Mouse (Mus musculus) embryonic facial prominence, embryonic 15.5 days (tissue): ENCODE measurements around the gene Atoh1. TPM values are rescaled to one million over a fixed set of nuclear protein-coding genes. Genes with fewer than 3 reads are reported as not detected.

Experiments
- ATAC-seq: fragments of 200-750 bp; cut with Nextera tagmentation; 2 replicates; pipeline ENCODE4 v1.8.0; 2017; ENCODE audit warnings: low read depth, moderate TSS enrichment; ENCODE audit not compliant: insufficient number of reproducible peaks, low FRiP score, low TSS enrichment
- H3K27ac ChIP-seq: fragments of 300-500 bp; sonication (generic); replicated peaks from 2 replicates; pipeline ENCODE4 v1.5.1; 2015; ENCODE audit warnings: mild to moderate bottlenecking, inconsistent platforms
- H3K27me3 ChIP-seq: fragments of 300-500 bp; sonication (generic); 2 replicates; pipeline ENCODE4 v1.6.1; 2015; ENCODE audit warnings: inconsistent platforms
- H3K36me3 ChIP-seq: fragments of 300-500 bp; sonication (generic); 2 replicates; pipeline ENCODE4 v1.6.1; 2015; ENCODE audit warnings: mild to moderate bottlenecking, inconsistent platforms
- H3K4me1 ChIP-seq: fragments of 300-500 bp; sonication (generic); 2 replicates; pipeline ENCODE4 v1.6.1; 2015; ENCODE audit warnings: inconsistent platforms
- H3K4me2 ChIP-seq: fragments of 300-500 bp; sonication (generic); replicated peaks from 2 replicates; pipeline ENCODE4 v1.6.1; 2015; ENCODE audit warnings: mild to moderate bottlenecking, inconsistent platforms
- H3K4me3 ChIP-seq: fragments of 300-500 bp; sonication (generic); replicated peaks from 2 replicates; pipeline ENCODE4 v1.5.1; 2015; ENCODE audit warnings: mild to moderate bottlenecking, inconsistent platforms
- H3K9ac ChIP-seq: fragments of 300-500 bp; sonication (generic); 2 replicates; pipeline ENCODE4 v1.6.1; 2015; ENCODE audit warnings: inconsistent platforms
- H3K9me3 ChIP-seq: fragments of 300-500 bp; sonication (generic); replicated peaks from 2 replicates; pipeline ENCODE4 v1.6.1; 2016; ENCODE audit warnings: inconsistent platforms
- WGBS: fragments of 180-500 bp; shearing (Covaris S2); methylation state at CpG from one replicate; pipeline ENCODE4 v1.1.7; 2015; 5-methylcytosine and 5-hydroxymethylcytosine counted together
- polyA plus RNA-seq: library from polyadenylated mRNA; unstranded; fragments of >200 nt; fragmentation: Nextera tagmentation; extraction: Ambion mirVana; gene quantifications from 2 replicates; pipeline ENCODE4 v1.2.1, GENCODE M21; 2015

Gene Atoh1
- 5.6 and 7.1 TPM in 2 replicates for polyA plus RNA-seq

DNA sequence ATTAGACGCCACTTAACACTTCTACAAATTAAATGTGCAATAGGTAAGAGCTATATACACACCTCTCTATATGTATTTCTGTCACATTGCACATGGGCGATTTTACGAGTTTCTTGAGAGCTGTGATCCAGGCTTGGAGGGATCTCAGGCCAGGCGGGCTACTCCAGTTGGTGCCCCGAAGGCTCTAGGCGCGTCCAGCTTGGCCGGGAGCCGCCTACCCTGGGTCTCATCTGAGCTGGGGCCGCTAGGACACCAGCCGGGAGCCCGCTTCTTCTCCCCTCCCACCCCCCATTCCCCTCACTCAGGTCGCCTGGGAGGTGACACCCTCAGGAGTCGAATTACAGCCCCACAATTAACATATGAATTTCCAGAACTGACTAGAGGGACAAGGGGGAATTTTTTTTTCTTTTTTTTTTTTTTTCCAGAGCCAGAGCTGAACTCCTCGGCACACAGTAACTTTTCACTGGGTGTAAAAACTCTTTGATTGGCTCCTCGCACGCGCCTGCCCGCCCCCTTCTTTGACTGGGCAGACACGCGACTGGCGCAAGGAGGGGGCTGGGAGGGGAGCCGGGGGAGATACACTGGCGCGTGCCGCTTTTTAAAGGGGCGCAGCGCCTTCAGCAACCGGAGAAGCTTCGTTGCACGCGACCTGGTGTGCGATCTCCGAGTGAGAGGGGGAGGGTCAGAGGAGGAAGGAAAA is at the start of gene Atoh1:
Gene Atoh1, plus strand, starts transcription at position 627 of the 700 bp plus-strand sequence.
- no peaks in the 10 kb centered on the region for H3K9me3 ChIP-seq
- no peaks in the 10 kb centered on the region for H3K36me3 ChIP-seq
- under 1% methylated on average over 34 of the region's 34 CpGs for WGBS
- H3K9ac ChIP-seq: no peak within 1 kb of the TSS
- peak within 1 kb of the TSS; percentile 42 for H3K4me3 ChIP-seq
- no peak within 1 kb of the TSS for H3K27ac ChIP-seq
- peaks cover 66% of the 10 kb centered on the region for H3K27me3 ChIP-seq
- H3K4me2 ChIP-seq: peak within 1 kb of the TSS; percentile 80
- peaks cover 28% of the 10 kb centered on the region for H3K4me1 ChIP-seq
- ATAC-seq: no peak; the same call in none of the 2 replicates

- 0 out of 2 replicates have a peak, but pooled peaks cover 3% of the 10 kb centered on the region for H3K27me3 ChIP-seq
- H3K4me2 ChIP-seq: no peak overlapping the region
- H3K36me3 ChIP-seq: no peaks in the 10 kb centered on the region
- no peak overlapping the region for H3K9ac ChIP-seq
- H3K27ac ChIP-seq: no peak overlapping the region
- no peak overlapping the region for H3K4me3 ChIP-seq
- WGBS: 33% methylated on average over 9 of the region's 9 CpGs
- H3K4me1 ChIP-seq: peaks cover 5% of the 10 kb centered on the region; the same call in 1 of the 2 replicates
- H3K9me3 ChIP-seq: no peaks in the 10 kb centered on the region
- no peak for ATAC-seq
Measured at GRCm38 (mm10) chr6:64683974-64684373, 45.0 kb upstream of the Atoh1 start.

DNA sequence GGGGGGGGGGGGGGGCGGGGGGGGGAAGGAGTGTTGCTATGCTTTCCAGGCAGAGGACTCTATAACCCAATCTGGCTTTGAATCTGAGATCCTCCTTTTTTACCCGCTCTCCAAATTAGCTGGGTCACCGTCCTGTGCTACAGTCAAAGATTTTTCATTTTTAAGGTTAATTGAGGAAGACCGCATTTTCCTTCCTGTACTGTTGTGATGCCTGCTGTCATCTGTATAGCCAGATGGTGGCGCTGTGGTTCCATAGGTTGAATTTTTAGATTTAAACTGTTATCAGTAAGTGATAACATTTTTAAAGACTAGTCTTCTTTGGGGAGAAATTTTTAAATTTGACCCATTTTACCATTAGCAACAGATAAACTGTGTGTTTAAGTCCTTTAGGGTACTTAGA is 44.0 kb upstream of the Atoh1 start:
- 6% methylated on average over 5 of the region's 5 CpGs for WGBS
- ATAC-seq: no peak
- Histone ChIP-seq H3K27ac (no peak overlapping the region), H3K4me3 (no peak overlapping the region), H3K4me1 (peaks cover 5% of the 10 kb centered on the region; the same call in 1 of the 2 replicates), H3K27me3 (0 out of 2 replicates have a peak, but pooled peaks cover 3% of the 10 kb centered on the region), H3K9me3 (no peaks in the 10 kb centered on the region), H3K9ac (no peak overlapping the region), H3K4me2 (no peak overlapping the region), H3K36me3 (no peaks in the 10 kb centered on the region)

DNA sequence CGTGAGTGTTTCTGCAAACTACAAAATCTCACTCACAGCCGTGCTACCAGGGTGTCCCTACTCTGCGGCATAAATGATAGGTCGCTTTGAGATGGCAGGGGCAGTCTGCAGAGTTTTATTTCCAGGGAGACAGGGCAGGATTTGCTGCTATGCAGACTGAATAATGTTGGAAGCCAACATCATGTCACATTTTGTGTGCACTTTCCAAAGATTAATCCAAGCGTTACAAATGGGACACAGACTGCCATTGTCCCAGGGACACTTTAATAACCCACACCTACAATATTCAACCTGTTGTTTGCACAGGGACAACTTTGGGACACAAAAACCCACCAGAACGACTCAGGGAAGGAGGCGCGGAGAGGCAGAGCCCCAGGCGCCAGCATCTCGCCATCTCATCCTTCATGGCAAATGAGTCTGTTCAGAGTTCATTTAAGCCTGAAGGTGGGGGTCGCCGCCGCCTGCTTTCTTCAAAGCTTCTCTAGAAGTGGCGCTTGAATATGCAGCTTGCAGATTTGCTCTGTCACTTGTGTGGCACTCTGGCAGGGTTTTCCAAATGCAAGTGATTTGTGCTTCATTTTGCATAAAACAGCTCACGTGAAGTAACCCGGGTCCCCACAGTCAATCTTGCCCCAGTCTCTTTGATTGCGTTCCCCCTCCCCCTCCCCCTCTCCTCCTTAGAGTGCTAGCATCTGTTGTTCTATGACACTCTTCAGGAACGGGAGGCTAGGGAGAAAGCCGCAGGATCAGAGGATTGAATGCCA is 40.6 kb upstream of the Atoh1 start:
- Histone ChIP-seq H3K4me3 (no peak overlapping the region), H3K4me1 (peaks cover 5% of the 10 kb centered on the region; the same call in 1 of the 2 replicates), H3K4me2 (0 out of 2 replicates have a peak overlapping the region, but pooled peaks have one; percentile 10), H3K36me3 (no peaks in the 10 kb centered on the region), H3K9ac (no peak overlapping the region), H3K27ac (no peak overlapping the region), H3K27me3 (0 out of 2 replicates have a peak, but pooled peaks cover 3% of the 10 kb centered on the region), H3K9me3 (no peaks in the 10 kb centered on the region)
- no peak for ATAC-seq
- WGBS: 8% methylated on average over 19 of the region's 19 CpGs

- Histone ChIP-seq H3K4me3 (no peak overlapping the region), H3K4me1 (no peaks in the 10 kb centered on the region), H3K27me3 (no peaks in the 10 kb centered on the region), H3K9me3 (no peaks in the 10 kb centered on the region), H3K27ac (no peak overlapping the region), H3K4me2 (no peak overlapping the region), H3K36me3 (no peaks in the 10 kb centered on the region), H3K9ac (no peak overlapping the region)
- 48% methylated on average over 7 of the region's 7 CpGs for WGBS
- ATAC-seq: no peak
Measured at GRCm38 (mm10) chr6:64694688-64695087, 34.2 kb upstream of the Atoh1 start.

- Histone ChIP-seq H3K4me2 (no peak overlapping the region), H3K9ac (no peak overlapping the region), H3K27ac (no peak overlapping the region), H3K27me3 (no peaks in the 10 kb centered on the region), H3K4me1 (no peaks in the 10 kb centered on the region), H3K36me3 (no peaks in the 10 kb centered on the region), H3K4me3 (no peak overlapping the region), H3K9me3 (no peaks in the 10 kb centered on the region)
- 74% methylated on average over 2 of the region's 2 CpGs for WGBS
- no peak for ATAC-seq
Measured at GRCm38 (mm10) chr6:64703659-64704058, 25.3 kb upstream of the Atoh1 start.

DNA sequence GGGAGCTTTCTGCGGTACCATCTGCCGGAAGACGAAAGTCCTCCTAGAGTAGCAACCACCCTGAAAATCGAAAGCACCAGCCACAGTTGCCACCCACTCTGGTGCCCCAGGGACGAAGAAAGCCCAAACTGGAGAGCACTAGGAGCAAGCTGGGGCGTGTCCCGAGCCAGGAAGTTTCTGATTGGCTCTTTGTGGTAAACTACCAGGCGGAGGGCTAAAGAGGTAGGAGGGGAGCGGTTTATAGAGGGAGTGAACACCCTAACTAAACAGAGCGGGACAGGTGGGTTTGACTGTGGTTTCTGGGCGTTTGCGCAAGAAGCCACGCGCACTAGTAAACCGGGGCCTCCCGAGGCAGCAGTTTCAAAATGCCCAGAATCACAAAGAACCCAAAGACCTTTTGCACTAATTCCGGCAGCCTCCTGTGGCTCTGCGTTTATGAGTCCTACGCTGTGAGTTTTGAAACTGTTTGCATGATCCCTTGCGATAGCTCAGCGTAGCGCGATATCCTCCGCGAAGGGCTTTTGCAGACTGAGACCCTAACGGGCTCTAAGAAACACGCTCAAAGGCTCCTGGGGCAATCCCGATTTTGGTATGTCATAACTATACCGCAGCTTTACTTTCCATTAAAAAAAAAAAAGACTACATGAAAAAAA is 1.0 kb upstream of the Atoh1 start:
- Histone ChIP-seq H3K9ac (no peak overlapping the region), H3K27ac (no peak overlapping the region), H3K36me3 (no peaks in the 10 kb centered on the region), H3K4me1 (peaks cover 28% of the 10 kb centered on the region), H3K4me3 (peak overlapping the region; percentile 42), H3K27me3 (peaks cover 60% of the 10 kb centered on the region), H3K9me3 (no peaks in the 10 kb centered on the region), H3K4me2 (peak overlapping the region; percentile 80)
- WGBS: under 1% methylated on average over 29 of the region's 29 CpGs
- ATAC-seq: no peak

DNA sequence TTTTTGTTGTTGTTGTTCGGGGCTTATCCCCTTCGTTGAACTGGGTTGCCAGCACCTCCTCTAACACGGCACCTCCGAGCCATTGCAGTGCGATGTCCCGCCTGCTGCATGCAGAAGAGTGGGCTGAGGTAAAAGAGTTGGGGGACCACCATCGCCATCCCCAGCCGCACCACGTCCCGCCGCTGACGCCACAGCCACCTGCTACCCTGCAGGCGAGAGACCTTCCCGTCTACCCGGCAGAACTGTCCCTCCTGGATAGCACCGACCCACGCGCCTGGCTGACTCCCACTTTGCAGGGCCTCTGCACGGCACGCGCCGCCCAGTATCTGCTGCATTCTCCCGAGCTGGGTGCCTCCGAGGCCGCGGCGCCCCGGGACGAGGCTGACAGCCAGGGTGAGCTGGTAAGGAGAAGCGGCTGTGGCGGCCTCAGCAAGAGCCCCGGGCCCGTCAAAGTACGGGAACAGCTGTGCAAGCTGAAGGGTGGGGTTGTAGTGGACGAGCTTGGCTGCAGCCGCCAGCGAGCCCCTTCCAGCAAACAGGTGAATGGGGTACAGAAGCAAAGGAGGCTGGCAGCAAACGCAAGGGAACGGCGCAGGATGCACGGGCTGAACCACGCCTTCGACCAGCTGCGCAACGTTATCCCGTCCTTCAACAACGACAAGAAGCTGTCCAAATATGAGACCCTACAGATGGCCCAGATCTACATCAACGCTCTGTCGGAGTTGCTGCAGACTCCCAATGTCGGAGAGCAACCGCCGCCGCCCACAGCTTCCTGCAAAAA is 496 bp downstream of the Atoh1 start:
- no peaks in the 10 kb centered on the region for H3K9me3 ChIP-seq
- H3K9ac ChIP-seq: no peak overlapping the region
- peak overlapping the region; percentile 42 for H3K4me3 ChIP-seq
- no peak for ATAC-seq
- H3K4me1 ChIP-seq: peaks cover 34% of the 10 kb centered on the region
- peak overlapping the region; percentile 80 for H3K4me2 ChIP-seq
- WGBS: under 1% methylated on average over 53 of the region's 53 CpGs
- H3K27ac ChIP-seq: no peak overlapping the region
- H3K36me3 ChIP-seq: no peaks in the 10 kb centered on the region
- H3K27me3 ChIP-seq: peaks cover 73% of the 10 kb centered on the region

GRCm38 (mm10) chr6:64730030-64730429 is 1.1 kb downstream of the Atoh1 start:
- ATAC-seq: no peak
- peaks cover 79% of the 10 kb centered on the region for H3K27me3 ChIP-seq

DNA sequence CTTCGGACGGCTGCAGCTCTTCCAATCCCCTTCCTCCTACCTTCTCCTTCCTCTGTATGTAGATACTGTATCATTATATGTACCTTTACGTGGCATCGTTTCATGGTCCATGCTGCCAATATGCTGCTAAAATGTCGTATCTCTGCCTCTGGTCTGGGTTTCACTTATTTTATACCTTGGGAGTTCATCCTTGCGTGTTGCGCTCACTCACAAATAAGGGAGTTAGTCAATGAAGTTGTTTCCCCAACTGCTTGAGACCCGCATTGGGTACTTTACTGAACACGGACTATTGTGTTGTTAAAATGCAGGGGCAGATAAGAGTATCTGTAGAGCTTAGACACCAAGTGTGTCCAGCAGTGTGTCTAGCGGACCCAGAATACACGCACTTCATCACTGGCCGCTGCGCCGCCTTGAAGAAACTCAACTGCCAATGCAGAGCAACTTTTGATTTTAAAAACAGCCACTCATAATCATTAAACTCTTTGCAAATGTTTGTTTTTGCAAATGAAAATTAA is 1.6 kb downstream of the Atoh1 start:
- no peak overlapping the region for H3K27ac ChIP-seq
- ATAC-seq: no peak
- H3K9ac ChIP-seq: no peak overlapping the region
- H3K4me2 ChIP-seq: no peak overlapping the region
- peaks cover 85% of the 10 kb centered on the region for H3K27me3 ChIP-seq
- H3K9me3 ChIP-seq: no peaks in the 10 kb centered on the region
- no peaks in the 10 kb centered on the region for H3K36me3 ChIP-seq
- peaks cover 39% of the 10 kb centered on the region for H3K4me1 ChIP-seq
- H3K4me3 ChIP-seq: no peak overlapping the region; the same call in 1 of the 2 replicates
- WGBS: 4% methylated on average over 14 of the region's 14 CpGs

More at GRCm38 (mm10) chr6:64730030-64730429, 1.1 kb downstream of the Atoh1 start:
- peak overlapping the region; percentile 42 for H3K4me3 ChIP-seq
- H3K4me1 ChIP-seq: peaks cover 39% of the 10 kb centered on the region
- no peak overlapping the region for H3K27ac ChIP-seq
- H3K9ac ChIP-seq: no peak overlapping the region
- H3K4me2 ChIP-seq: peak overlapping the region; percentile 80
- no peaks in the 10 kb centered on the region for H3K36me3 ChIP-seq
- H3K9me3 ChIP-seq: no peaks in the 10 kb centered on the region
- under 1% methylated on average over 19 of the region's 19 CpGs for WGBS
